Mouse (Mus musculus) frontal cortex, postnatal 14 days (tissue): Measurements from ENCODE around the gene Mok.

Experiments used
- DNase-seq, 2 experiments: peaks; one replicate each; pipeline ENCODE4 v3.0.0; 2022; ENCODE audit warnings: low spot score in 2 of 2

The Mok gene

GRCm38 (mm10) chr12:110769660-110770297 is 71.0 kb downstream of the Mok start:
- DNase-seq, result no peak

DNA sequence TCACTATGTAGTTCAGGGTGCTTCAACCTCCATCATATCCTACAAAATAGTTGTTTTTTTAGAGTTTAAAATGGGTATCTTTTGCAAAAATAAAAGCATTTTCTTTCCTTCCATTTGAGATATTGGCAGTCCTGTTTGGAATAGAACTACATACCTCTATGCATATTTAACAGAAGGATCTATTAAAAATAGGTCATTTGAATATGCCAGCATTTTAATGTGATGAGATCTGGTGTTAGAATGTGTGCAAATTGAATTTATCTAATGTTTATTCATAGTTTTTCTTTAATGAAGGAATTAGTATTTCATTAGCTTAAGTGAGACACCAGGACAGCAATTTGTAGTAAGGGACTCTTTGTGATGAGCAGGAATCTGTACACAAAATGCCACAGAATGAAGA is 72.2 kb downstream of the Mok start:
- no peak for DNase-seq

GRCm38 (mm10) chr12:110764531-110764930 is 76.2 kb downstream of the Mok start:
- no peak for DNase-seq

GRCm38 (mm10) chr12:110762321-110762720 is 78.4 kb downstream of the Mok start:
- no peak for DNase-seq

GRCm38 (mm10) chr12:110758932-110759331 is 81.8 kb downstream of the Mok start:
- no peak for DNase-seq
